Mouse (Mus musculus): ENCODE results near the gene 4931422A03Rik.
"Not testable (repeated sequence)": the region's sequence is repeated elsewhere in the genome, so short reads cannot be mapped to it uniquely, and the experiment has no call there.

DNA sequence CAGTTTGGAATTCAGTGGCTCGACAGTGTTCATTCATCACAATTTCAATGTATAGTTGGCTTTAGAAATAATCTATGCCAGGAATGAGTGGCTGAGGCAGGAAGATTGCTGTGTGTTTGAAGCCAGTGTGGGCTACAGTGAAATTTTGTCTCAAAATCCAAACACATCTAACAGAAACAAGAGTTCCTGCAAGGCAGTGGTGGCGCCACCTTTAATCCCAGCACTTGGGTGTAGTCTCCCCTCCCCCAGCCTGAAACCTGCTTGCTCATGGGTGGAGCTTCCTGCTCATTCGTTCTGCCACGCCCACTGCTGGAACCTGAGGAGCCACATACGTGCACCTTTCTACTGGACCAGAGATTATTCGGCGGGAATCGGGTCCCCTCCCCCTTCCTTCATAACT is 40.6 kb downstream of the 4931422A03Rik start:
- not testable (repeated sequence) for TF ChIP-seq EP300 (IDR thresholded peaks at IDR 0.05; ENCODE audit: low read depth in 1 of 2, low read length in 2 of 2); ZMIZ1 (IDR thresholded peaks at IDR 0.05; ENCODE audit: low read depth, low read length); MAX (IDR thresholded peaks at IDR 0.05; ENCODE audit: low read length); JUND (IDR thresholded peaks at IDR 0.05; ENCODE audit: low read depth, low read length); GATA1 (IDR thresholded peaks at IDR 0.05; ENCODE audit: low read depth, low read length); USF1 (IDR thresholded peaks at IDR 0.05; ENCODE audit: low read depth, low read length); CTCF (IDR thresholded peaks at IDR 0.05 in 2 of 3, conservative IDR thresholded peaks at IDR 0.05 in 1 of 3; ENCODE audit: control insufficient read depth in 1 of 3, insufficient read depth in 1 of 3, low read depth in 2 of 3, low read length in 3 of 3, poor library complexity in 1 of 3, severe bottlenecking in 1 of 3); MXI1 (IDR thresholded peaks at IDR 0.05; ENCODE audit: low read depth, low read length)
